Mouse (Mus musculus): ENCODE results near the gene Fam107b. TPM values are rescaled to one million over a fixed set of nuclear protein-coding genes. Genes with fewer than 3 reads are reported as not detected.

Fam107b gene
- polyA plus RNA-seq, 1 experiment from 2014 or later, result 26.5 TPM

DNA sequence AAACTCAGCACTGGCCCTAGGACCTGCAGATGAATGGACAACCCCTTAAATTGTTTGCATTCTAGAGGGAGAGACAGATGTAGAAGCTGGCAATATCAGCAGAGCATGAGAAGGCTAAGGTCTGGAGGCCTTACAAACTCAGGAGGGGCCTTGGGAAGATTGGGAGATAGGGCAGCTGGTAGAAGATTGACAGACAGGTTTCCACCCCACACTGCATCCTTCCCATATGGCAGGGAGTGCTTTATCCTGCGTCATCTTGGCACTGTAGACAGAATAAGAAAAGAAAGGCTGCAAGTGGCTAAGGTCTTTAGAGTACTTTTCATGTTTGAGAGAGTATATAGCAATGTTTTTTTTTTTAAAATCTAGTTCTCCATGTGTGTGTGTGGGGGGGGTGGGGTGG lies 4.9 kb downstream of the Fam107b start:
- H3K9me3 ChIP-seq (ENCODE audit: control insufficient read depth, low read length), result no peaks in the 10 kb centered on the region
- no peak overlapping the region for H3K9ac ChIP-seq (ENCODE audit: low read length)
- H3K4me3 ChIP-seq (ENCODE audit: control insufficient read depth in 1 of 2, insufficient read depth in 1 of 2, low read depth in 1 of 2, low read length in 2 of 2), result no peak overlapping the region
- H3K4me1 ChIP-seq (ENCODE audit: control insufficient read depth in 2 of 2, insufficient read depth in 2 of 2, low read length in 2 of 2), result peaks cover 0 to 2% of the 10 kb centered on the region in 2 experiments; a peak in 1 of 4 replicates
- no peak overlapping the region for H3K4me2 ChIP-seq (ENCODE audit: low read length)
- no peaks in the 10 kb centered on the region for H3K27me3 ChIP-seq (ENCODE audit: control insufficient read depth, insufficient read depth, low read length)
- ATAC-seq (ENCODE audit: insufficient number of reproducible peaks, insufficient read depth, low FRiP score, low read depth), result no peak
- no peak overlapping the region for H3K27ac ChIP-seq (replicated peaks in 1 of 2; ENCODE audit: control insufficient read depth in 1 of 2, insufficient read depth in 1 of 2, low read depth in 2 of 2, low read length in 2 of 2)
- no peaks in the 10 kb centered on the region for H3K36me3 ChIP-seq (ENCODE audit: control insufficient read depth, insufficient read depth, low read length)
- WGBS, result 81% methylated on average over 1 of the region's 1 CpGs

GRCm38 (mm10) chr2:3576346-3576745 lies 6.1 kb downstream of the Fam107b start:
- ATAC-seq (ENCODE audit: insufficient number of reproducible peaks, insufficient read depth, low FRiP score, low read depth), result no peak
- Histone ChIP-seq H3K4me1 (ENCODE audit: control insufficient read depth in 2 of 2, insufficient read depth in 2 of 2, low read length in 2 of 2) (peaks cover 0 to 2% of the 10 kb centered on the region in 2 experiments; a peak in 1 of 4 replicates), H3K9ac (ENCODE audit: low read length) (no peak overlapping the region), H3K27me3 (ENCODE audit: control insufficient read depth, insufficient read depth, low read length) (no peaks in the 10 kb centered on the region), H3K9me3 (ENCODE audit: control insufficient read depth, low read length) (no peaks in the 10 kb centered on the region), H3K4me2 (ENCODE audit: low read length) (no peak overlapping the region), H3K36me3 (ENCODE audit: control insufficient read depth, insufficient read depth, low read length) (no peaks in the 10 kb centered on the region), H3K27ac (replicated peaks in 1 of 2; ENCODE audit: control insufficient read depth in 1 of 2, insufficient read depth in 1 of 2, low read depth in 2 of 2, low read length in 2 of 2) (peak overlapping the region; percentile 19 to 70; a peak in 2 of 4 replicates), H3K4me3 (ENCODE audit: control insufficient read depth in 1 of 2, insufficient read depth in 1 of 2, low read depth in 1 of 2, low read length in 2 of 2) (no peak overlapping the region)
- 73% methylated on average over 1 of the region's 1 CpGs for WGBS

- WGBS, result 37% methylated on average over 1 of the region's 1 CpGs
- H3K36me3 ChIP-seq (ENCODE audit: control insufficient read depth, insufficient read depth, low read length), result no peaks in the 10 kb centered on the region
- no peaks in the 10 kb centered on the region for H3K9me3 ChIP-seq (ENCODE audit: control insufficient read depth, low read length)
- H3K4me3 ChIP-seq (ENCODE audit: control insufficient read depth in 1 of 2, insufficient read depth in 1 of 2, low read depth in 1 of 2, low read length in 2 of 2), result no peak overlapping the region
- no peak for ATAC-seq (ENCODE audit: insufficient number of reproducible peaks, insufficient read depth, low FRiP score, low read depth)
- no peak overlapping the region for H3K4me2 ChIP-seq (ENCODE audit: low read length)
- peaks cover 0 to 2% of the 10 kb centered on the region in 2 experiments; a peak in 1 of 4 replicates for H3K4me1 ChIP-seq (ENCODE audit: control insufficient read depth in 2 of 2, insufficient read depth in 2 of 2, low read length in 2 of 2)
- H3K27me3 ChIP-seq (ENCODE audit: control insufficient read depth, insufficient read depth, low read length), result no peaks in the 10 kb centered on the region
- no peak overlapping the region for H3K9ac ChIP-seq (ENCODE audit: low read length)
- no peak overlapping the region for H3K27ac ChIP-seq (replicated peaks in 1 of 2; ENCODE audit: control insufficient read depth in 1 of 2, insufficient read depth in 1 of 2, low read depth in 2 of 2, low read length in 2 of 2)
Observed at GRCm38 (mm10) chr2:3577216-3577615, 6.9 kb downstream of the Fam107b start.

DNA sequence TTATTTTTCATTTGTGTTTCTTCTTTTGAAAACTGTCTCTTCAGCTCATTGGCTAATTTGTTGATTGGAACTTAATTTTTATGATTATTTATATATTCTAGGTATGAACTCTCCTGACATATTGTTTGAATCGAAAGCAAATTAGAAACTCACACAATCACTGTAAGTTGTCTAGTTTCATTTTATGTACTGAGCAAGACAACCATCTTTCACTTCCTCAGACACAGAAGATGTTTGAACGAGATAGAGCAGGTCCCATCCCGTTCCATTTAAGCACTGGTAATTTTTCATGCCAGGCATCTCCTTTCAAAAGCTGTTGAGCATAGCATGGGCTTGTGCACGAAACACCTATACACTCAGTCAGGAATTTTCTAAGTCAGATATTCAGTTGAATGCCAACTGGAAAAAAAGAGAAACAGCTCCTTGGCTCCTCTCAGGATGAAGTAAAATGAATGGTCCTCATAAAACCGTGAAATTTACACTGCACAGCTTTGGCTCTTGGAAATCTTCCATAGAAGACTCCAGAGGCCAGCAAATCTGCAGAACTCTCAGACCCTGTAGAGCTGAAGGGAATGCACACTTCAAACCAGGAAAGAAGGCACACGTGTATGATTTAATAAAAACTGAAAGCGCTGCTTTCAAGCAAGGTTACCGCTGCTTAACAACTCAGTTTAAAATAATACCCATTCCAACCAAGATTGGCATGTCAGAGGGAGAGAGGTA lies 8.1 kb downstream of the Fam107b start:
- no peak overlapping the region for H3K4me2 ChIP-seq (ENCODE audit: low read length)
- ATAC-seq (ENCODE audit: insufficient number of reproducible peaks, insufficient read depth, low FRiP score, low read depth), result no peak
- no peak overlapping the region for H3K27ac ChIP-seq (replicated peaks in 1 of 2; ENCODE audit: control insufficient read depth in 1 of 2, insufficient read depth in 1 of 2, low read depth in 2 of 2, low read length in 2 of 2)
- H3K9me3 ChIP-seq (ENCODE audit: control insufficient read depth, low read length), result no peaks in the 10 kb centered on the region
- H3K36me3 ChIP-seq (ENCODE audit: control insufficient read depth, insufficient read depth, low read length), result no peaks in the 10 kb centered on the region
- H3K9ac ChIP-seq (ENCODE audit: low read length), result no peak overlapping the region
- WGBS, result 74% methylated on average over 8 of the region's 8 CpGs
- H3K4me1 ChIP-seq (ENCODE audit: control insufficient read depth in 2 of 2, insufficient read depth in 2 of 2, low read length in 2 of 2), result peaks cover 0 to 2% of the 10 kb centered on the region in 2 experiments; a peak in 1 of 4 replicates
- H3K4me3 ChIP-seq (ENCODE audit: control insufficient read depth in 1 of 2, insufficient read depth in 1 of 2, low read depth in 1 of 2, low read length in 2 of 2), result no peak overlapping the region
- H3K27me3 ChIP-seq (ENCODE audit: control insufficient read depth, insufficient read depth, low read length), result no peaks in the 10 kb centered on the region

DNA sequence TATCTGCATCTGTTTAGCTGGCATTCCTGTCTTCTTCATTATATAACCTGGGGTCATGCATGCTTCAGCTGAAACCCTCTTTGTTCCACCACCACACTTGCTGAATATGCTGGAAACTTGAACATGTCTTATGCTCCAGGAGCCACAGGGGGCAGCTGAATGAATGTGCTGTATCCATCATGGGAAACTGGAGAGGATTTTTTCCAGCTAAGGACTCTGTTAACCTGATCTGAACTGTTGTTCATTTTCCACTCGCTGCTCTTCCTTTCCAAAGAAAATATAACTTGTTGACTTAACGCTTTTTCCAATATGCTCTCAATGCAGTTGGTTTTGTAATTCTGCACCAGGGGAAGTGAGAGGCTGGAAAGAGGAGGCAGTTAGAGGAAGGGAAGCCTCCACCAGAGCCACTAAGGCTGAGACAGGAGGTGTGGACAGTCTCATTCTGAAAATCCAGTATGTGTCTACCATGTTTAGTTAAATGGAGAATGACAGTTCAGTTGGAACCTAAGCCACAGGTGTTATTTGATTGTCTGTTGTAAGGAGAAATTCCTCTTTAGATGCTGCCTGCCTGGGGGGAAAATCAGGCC lies 9.1 kb downstream of the Fam107b start:
- Histone ChIP-seq H3K27ac (replicated peaks in 1 of 2; ENCODE audit: control insufficient read depth in 1 of 2, insufficient read depth in 1 of 2, low read depth in 2 of 2, low read length in 2 of 2) (peak overlapping the region; percentile 11 to 47; a peak in 2 of 4 replicates), H3K4me1 (ENCODE audit: control insufficient read depth in 2 of 2, insufficient read depth in 2 of 2, low read length in 2 of 2) (peaks cover 0 to 2% of the 10 kb centered on the region in 2 experiments; a peak in 1 of 4 replicates), H3K27me3 (ENCODE audit: control insufficient read depth, insufficient read depth, low read length) (no peaks in the 10 kb centered on the region), H3K9me3 (ENCODE audit: control insufficient read depth, low read length) (no peaks in the 10 kb centered on the region), H3K9ac (ENCODE audit: low read length) (no peak overlapping the region), H3K4me2 (ENCODE audit: low read length) (no peak overlapping the region), H3K36me3 (ENCODE audit: control insufficient read depth, insufficient read depth, low read length) (no peaks in the 10 kb centered on the region), H3K4me3 (ENCODE audit: control insufficient read depth in 1 of 2, insufficient read depth in 1 of 2, low read depth in 1 of 2, low read length in 2 of 2) (no peak overlapping the region)
- WGBS, result 60% methylated on average over 2 of the region's 2 CpGs
- ATAC-seq (ENCODE audit: insufficient number of reproducible peaks, insufficient read depth, low FRiP score, low read depth), result peak; percentile 54; the same call in 1 of the 2 replicates

DNA sequence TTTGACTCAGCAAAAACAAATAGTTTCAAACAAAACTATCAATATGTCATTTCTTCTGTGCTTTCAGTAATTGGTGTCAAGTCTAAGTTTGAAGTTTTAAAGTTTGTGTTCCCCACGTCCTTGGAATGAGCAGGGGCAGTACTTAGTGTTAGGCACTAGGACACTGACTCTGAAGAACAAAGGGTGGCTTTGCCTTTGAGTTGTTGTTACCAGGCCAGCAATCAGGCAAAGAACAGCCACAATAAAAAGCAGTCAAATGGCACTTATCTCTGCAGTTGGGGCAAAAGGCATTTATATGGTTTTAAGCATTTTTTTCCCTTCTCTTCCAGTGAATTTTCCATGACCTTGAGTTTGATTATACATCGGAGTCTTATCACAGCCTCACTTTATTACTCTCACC lies 12.5 kb downstream of the Fam107b start:
- WGBS, result 65% methylated on average over 2 of the region's 2 CpGs
- Histone ChIP-seq H3K27ac (replicated peaks in 1 of 2; ENCODE audit: control insufficient read depth in 1 of 2, insufficient read depth in 1 of 2, low read depth in 2 of 2, low read length in 2 of 2) (no peak overlapping the region), H3K27me3 (ENCODE audit: control insufficient read depth, insufficient read depth, low read length) (no peaks in the 10 kb centered on the region), H3K4me2 (ENCODE audit: low read length) (no peak overlapping the region), H3K4me1 (ENCODE audit: control insufficient read depth in 2 of 2, insufficient read depth in 2 of 2, low read length in 2 of 2) (no peaks in the 10 kb centered on the region), H3K9me3 (ENCODE audit: control insufficient read depth, low read length) (no peaks in the 10 kb centered on the region), H3K9ac (ENCODE audit: low read length) (no peak overlapping the region), H3K36me3 (ENCODE audit: control insufficient read depth, insufficient read depth, low read length) (no peaks in the 10 kb centered on the region), H3K4me3 (ENCODE audit: control insufficient read depth in 1 of 2, insufficient read depth in 1 of 2, low read depth in 1 of 2, low read length in 2 of 2) (no peak overlapping the region)
- ATAC-seq (ENCODE audit: insufficient number of reproducible peaks, insufficient read depth, low FRiP score, low read depth), result no peak

DNA sequence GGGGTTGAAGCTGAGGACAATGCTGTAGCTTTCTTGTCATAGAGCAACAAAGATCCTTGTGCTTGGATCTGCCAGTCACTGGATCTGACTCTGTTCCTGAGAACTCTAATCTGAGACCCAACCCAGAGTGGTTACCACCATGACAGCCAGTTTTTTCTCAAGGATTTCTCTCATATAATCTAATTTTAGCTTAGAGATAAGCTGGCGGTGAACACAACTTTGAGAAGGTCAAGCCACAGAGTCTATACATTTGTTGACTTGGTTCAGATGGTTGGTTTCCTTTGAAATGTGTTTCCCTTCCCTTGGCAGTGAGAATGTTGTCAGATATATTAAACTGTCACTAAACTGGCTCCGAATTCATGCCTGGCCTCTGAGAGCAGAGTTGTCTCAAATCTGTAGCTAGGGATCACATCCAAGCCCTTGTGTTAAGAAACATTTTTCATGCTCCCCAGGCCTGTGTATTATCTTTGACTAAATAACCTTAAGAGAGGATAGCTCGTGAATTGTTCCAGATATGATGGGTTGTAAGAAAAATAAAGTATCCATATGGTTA lies 15.0 kb downstream of the Fam107b start:
- H3K27ac ChIP-seq (replicated peaks in 1 of 2; ENCODE audit: control insufficient read depth in 1 of 2, insufficient read depth in 1 of 2, low read depth in 2 of 2, low read length in 2 of 2), result no peak overlapping the region
- no peaks in the 10 kb centered on the region for H3K36me3 ChIP-seq (ENCODE audit: control insufficient read depth, insufficient read depth, low read length)
- no peak for ATAC-seq (ENCODE audit: insufficient number of reproducible peaks, insufficient read depth, low FRiP score, low read depth)
- no peaks in the 10 kb centered on the region for H3K27me3 ChIP-seq (ENCODE audit: control insufficient read depth, insufficient read depth, low read length)
- H3K4me1 ChIP-seq (ENCODE audit: control insufficient read depth in 2 of 2, insufficient read depth in 2 of 2, low read length in 2 of 2), result no peaks in the 10 kb centered on the region
- H3K4me3 ChIP-seq (ENCODE audit: control insufficient read depth in 1 of 2, insufficient read depth in 1 of 2, low read depth in 1 of 2, low read length in 2 of 2), result no peak overlapping the region
- no peak overlapping the region for H3K9ac ChIP-seq (ENCODE audit: low read length)
- no peak overlapping the region for H3K4me2 ChIP-seq (ENCODE audit: low read length)
- no peaks in the 10 kb centered on the region for H3K9me3 ChIP-seq (ENCODE audit: control insufficient read depth, low read length)
- 29% methylated on average over 3 of the region's 3 CpGs for whole genome bisulfite sequencing

All from heart, embryonic 14.5 days (tissue).